Mouse (Mus musculus) heart, adult 8-10 months (tissue): ENCODE results near the gene Nat10. TPM values are rescaled to one million over a fixed set of nuclear protein-coding genes. Genes with fewer than 3 reads are reported as not detected.

Source experiments
- total RNA-seq, 4 experiments: library from RNA; stranded (reverse); gene quantifications; 2 replicates each; pipeline ENCODE4 v1.2.4; 2022

Gene Nat10
- total RNA-seq, 4 experiments from 2014 or later = 12.7 to 19.0 (median 16.5) TPM

Other genes starting within 250 kb of the Nat10 start
- gene Abtb2, start 195.0 kb downstream of the Nat10 start, total RNA-seq = 10 to 100 TPM; 22.9 to 27.5 (median 24.8) TPM
- 100 to 1,000 TPM; 148 to 197 (median 176) TPM for gene Caprin1, start 36.4 kb upstream of the Nat10 start, total RNA-seq
- gene Lmo2, start 196.7 kb upstream of the Nat10 start, total RNA-seq = 10 to 100 TPM; 25.6 to 27.7 (median 26.0) TPM